Mouse (Mus musculus): ENCODE data around the gene Kcnip1.

DNA sequence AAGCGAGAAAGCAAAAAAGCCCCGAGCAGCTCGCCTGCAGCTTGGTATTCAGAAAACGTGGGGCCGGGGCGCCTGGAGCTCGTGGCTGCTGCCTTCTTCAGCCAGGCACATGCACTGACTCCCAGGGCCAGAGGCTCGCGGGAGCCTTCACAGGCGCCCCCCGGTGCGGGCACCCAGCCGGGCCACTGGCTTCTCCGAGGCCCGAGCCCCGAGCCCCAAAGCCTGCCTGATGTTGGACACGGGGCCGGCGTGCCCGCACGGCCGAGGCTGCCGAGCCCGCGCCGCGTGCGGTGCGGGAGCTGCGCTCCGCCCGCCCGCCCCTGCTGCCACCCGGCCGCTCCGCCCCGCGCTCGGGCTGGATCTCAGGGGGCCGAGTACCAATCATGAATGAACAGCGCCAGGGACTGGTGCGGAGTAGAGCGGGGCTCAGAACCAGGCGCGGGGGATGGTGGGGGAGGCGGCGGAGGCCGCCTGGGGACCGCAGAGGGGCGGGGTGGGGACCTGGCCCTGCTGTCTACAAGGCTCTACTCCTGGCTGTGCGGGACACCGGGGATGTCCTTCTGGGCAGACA, 149.6 kb downstream of the Kcnip1 start:
- TF ChIP-seq CTCF (IDR thresholded peaks at IDR 0.05; ENCODE audit: low read depth), result no peak
- TF ChIP-seq EP300 (IDR thresholded peaks at IDR 0.05; ENCODE audit: low read depth), result no peak
